8 mouse cellular contexts compared by ENCODE assay signal in genomic region chr6:17305954-17306601, GRCm38 (mm10). TPM values are rescaled to one million over a fixed set of nuclear protein-coding genes. Genes with fewer than 3 reads are reported as not detected.
DNase-seq lines count a peak whose midpoint lies in the region; ATAC-seq and TF ChIP-seq lines count a peak whose summit lies in the region.

Gene Cav1 (plus strand): TSS chr6:17306335.

- peaks cover 14% of the 10 kb centered on the region; the same call in 1 of the 2 replicates for H3K4me1 ChIP-seq in hindbrain, postnatal 0 days (ENCODE audit: insufficient read depth, low read length)

- DNase-seq in adrenal gland, adult 18-20 months (ENCODE audit: low spot score in 2 of 2), result peak; percentile 50 to 67
- peak; percentile 64 for DNase-seq in embryo, embryonic 10 days (ENCODE audit: low spot score)
- peak; percentile 81 for DNase-seq in gastrocnemius, postnatal 14 days
- peak; percentile 61 for DNase-seq in hindbrain, postnatal 0 days (ENCODE audit: low spot score)
- peak; percentile 60 to 66 for DNase-seq in left cerebral cortex, adult 2 months (ENCODE audit: extremely low spot score in 1 of 2, low spot score in 2 of 2)
- peak; percentile 91 for DNase-seq in lung, postnatal 36 days
- DNase-seq in right cerebral cortex, adult 2 months (ENCODE audit: low spot score in 2 of 2), result peak; percentile 69 to 78

- ATAC-seq in hindbrain, postnatal 0 days, result peak; percentile 75
- no peak for ATAC-seq in activated CD4-positive, CD25-positive, alpha-beta regulatory T cell, adult 4 months

- peak within 1 kb of the TSS; percentile 48 for H3K9ac ChIP-seq in hindbrain, postnatal 0 days (replicated peaks; ENCODE audit: low read length)

- H3K4me3 ChIP-seq in hindbrain, postnatal 0 days (ENCODE audit: low read length), result peak within 1 kb of the TSS; percentile 48
- H3K4me3 ChIP-seq in left cerebral cortex, adult 2 months, result peak within 1 kb of the TSS; percentile 59

- 0 out of 2 replicates have a peak, but pooled peaks have one; percentile 5 for TF ChIP-seq CTCF in hindbrain, postnatal 0 days (IDR thresholded peaks at IDR 0.05; ENCODE audit: low read depth)
- TF ChIP-seq CTCF in left cerebral cortex, adult 2 months (IDR thresholded peaks at IDR 0.05), result no peak; the same call in 1 of the 2 replicates

- no peaks in the 10 kb centered on the region for H3K36me3 ChIP-seq in hindbrain, postnatal 0 days (ENCODE audit: insufficient read depth, low read length)

- intact Hi-C loops in gastrocnemius, postnatal 14 days (cut with DNase I; ENCODE audit: low total_unique reads), result loop anchor here (10.0 kb wide), 1 partner anchor 201 kb away; no protein-coding TSS in a partner anchor
- intact Hi-C loops in left cerebral cortex, adult 2 months (cut with DNase I), result loop anchor here (2.0 to 5.0 kb wide), 4 partner anchors 25 to 201 kb away; partner anchors contain the start of gene Cav2

- WGBS in hindbrain, postnatal 0 days, result under 1% methylated on average over 26 of the region's 26 CpGs

- H3K4me2 ChIP-seq in hindbrain, postnatal 0 days (ENCODE audit: low read depth, low read length), result peak within 1 kb of the TSS; percentile 97

- no peaks in the 10 kb centered on the region for H3K27me3 ChIP-seq in hindbrain, postnatal 0 days (ENCODE audit: insufficient read depth, low read length)

- H3K9me3 ChIP-seq in hindbrain, postnatal 0 days (ENCODE audit: low read length), result no peaks in the 10 kb centered on the region

- H3K27ac ChIP-seq in hindbrain, postnatal 0 days, result no peak within 1 kb of the TSS
- peak within 1 kb of the TSS; percentile 70 for H3K27ac ChIP-seq in left cerebral cortex, adult 2 months

RNA-seq across cellular contexts. Expression of gene Cav1, which starts in this region (rescaled TPM):
- total RNA-seq in adrenal gland, adult 18-20 months (2021), result 100 to 1,000 TPM; 113 to 427 TPM
- 100 to 1,000 TPM; 282 to 302 TPM for total RNA-seq in gastrocnemius, postnatal 14 days (2021)
- total RNA-seq in hindbrain, postnatal 0 days (2014; rRNA removed), result 32.6 and 73.3 TPM in 2 replicates
- polyA plus RNA-seq in hindbrain, postnatal 0 days (2015; fragmentation: Nextera tagmentation; extraction: Ambion mirVana), result 26.1 and 27.0 TPM in 2 replicates
- total RNA-seq in left cerebral cortex, adult 2 months (2021), result 10 to 100 TPM; 17.6 to 20.9 TPM
- polyA plus RNA-seq in activated CD4-positive, CD25-positive, alpha-beta regulatory T cell, adult 4 months (2017; shearing (Covaris generic)), result not detected

Comparison
In these comparisons a context has a peak if more than half of its experiments do, and no peak if none do; other contexts are left out.
1. RNA of gene Cav1 (polyA plus RNA-seq): 26.1 to 27.0 TPM in hindbrain, postnatal 0 days; not detected in activated CD4-positive, CD25-positive, alpha-beta regulatory T cell, adult 4 months; every median in the first group is over 10 times any median in the second.
2. Peak in every context shown above with its lines, with median percentiles within 50 percentile points of each other: DNase-seq.